Mouse (Mus musculus): ENCODE data around the gene Tpi1. TPM values are rescaled to one million over a fixed set of nuclear protein-coding genes. Genes with fewer than 3 reads are reported as not detected.

Gene Tpi1
- polyA plus RNA-seq, 1 experiment: 74.7 TPM

- Histone ChIP-seq H3K36me3 (ENCODE audit: control insufficient read depth, insufficient read depth, low read length) (peaks cover 52% of the 10 kb centered on the region), H3K27ac (ENCODE audit: insufficient read depth, low read length) (no peak overlapping the region), H3K27me3 (ENCODE audit: control insufficient read depth, insufficient read depth, low read length) (no peaks in the 10 kb centered on the region), H3K4me3 (ENCODE audit: extremely low read depth, insufficient read depth, insufficient read length) (no peak overlapping the region), H3K4me1 (ENCODE audit: control insufficient read depth, insufficient read depth, insufficient read length) (no peaks in the 10 kb centered on the region)
- no peak for DNase-seq (ENCODE audit: low read depth in 1 of 2, low spot score in 2 of 2)
- TF ChIP-seq POLR2A (IDR thresholded peaks at IDR 0.05; ENCODE audit: low read depth, low read length) (no peak), CTCF (IDR thresholded peaks at IDR 0.05; ENCODE audit: extremely low read depth, insufficient read depth, insufficient read length, insufficient replicate concordance) (no peak)
- 89% methylated on average over 5 of the region's 5 CpGs for WGBS
Observed at GRCm38 (mm10) chr6:124820891-124821290, 6.8 kb upstream of the Tpi1 start.

GRCm38 (mm10) chr6:124817971-124818370, 3.9 kb upstream of the Tpi1 start:
- Histone ChIP-seq H3K36me3 (ENCODE audit: control insufficient read depth, insufficient read depth, low read length) (peaks cover 33% of the 10 kb centered on the region), H3K27ac (ENCODE audit: insufficient read depth, low read length) (no peak overlapping the region), H3K4me1 (ENCODE audit: control insufficient read depth, insufficient read depth, insufficient read length) (0 out of 2 replicates have a peak, but pooled peaks cover 4% of the 10 kb centered on the region), H3K4me3 (ENCODE audit: extremely low read depth, insufficient read depth, insufficient read length) (no peak overlapping the region), H3K27me3 (ENCODE audit: control insufficient read depth, insufficient read depth, low read length) (no peaks in the 10 kb centered on the region)
- 46% methylated on average over 8 of the region's 8 CpGs for WGBS
- DNase-seq (ENCODE audit: low read depth in 1 of 2, low spot score in 2 of 2): no peak
- TF ChIP-seq CTCF (IDR thresholded peaks at IDR 0.05; ENCODE audit: extremely low read depth, insufficient read depth, insufficient read length, insufficient replicate concordance) (no peak), POLR2A (IDR thresholded peaks at IDR 0.05; ENCODE audit: low read depth, low read length) (no peak)

GRCm38 (mm10) chr6:124817563-124817962, 3.5 kb upstream of the Tpi1 start:
- no peaks in the 10 kb centered on the region for H3K27me3 ChIP-seq (ENCODE audit: control insufficient read depth, insufficient read depth, low read length)
- WGBS: 94% methylated on average over 8 of the region's 8 CpGs
- TF ChIP-seq POLR2A (IDR thresholded peaks at IDR 0.05; ENCODE audit: low read depth, low read length): no peak
- TF ChIP-seq CTCF (IDR thresholded peaks at IDR 0.05; ENCODE audit: extremely low read depth, insufficient read depth, insufficient read length, insufficient replicate concordance): no peak
- H3K36me3 ChIP-seq (ENCODE audit: control insufficient read depth, insufficient read depth, low read length): peaks cover 30% of the 10 kb centered on the region
- no peak overlapping the region for H3K4me3 ChIP-seq (ENCODE audit: extremely low read depth, insufficient read depth, insufficient read length)
- DNase-seq (ENCODE audit: low read depth in 1 of 2, low spot score in 2 of 2): peak in 1 of 2 experiments; percentile 3
- H3K27ac ChIP-seq (ENCODE audit: insufficient read depth, low read length): no peak overlapping the region
- 0 out of 2 replicates have a peak, but pooled peaks cover 4% of the 10 kb centered on the region for H3K4me1 ChIP-seq (ENCODE audit: control insufficient read depth, insufficient read depth, insufficient read length)

GRCm38 (mm10) chr6:124817125-124817524, 3.0 kb upstream of the Tpi1 start:
- WGBS: 93% methylated on average over 11 of the region's 11 CpGs
- H3K27me3 ChIP-seq (ENCODE audit: control insufficient read depth, insufficient read depth, low read length): no peaks in the 10 kb centered on the region
- no peak for TF ChIP-seq POLR2A (IDR thresholded peaks at IDR 0.05; ENCODE audit: low read depth, low read length)
- TF ChIP-seq CTCF (IDR thresholded peaks at IDR 0.05; ENCODE audit: extremely low read depth, insufficient read depth, insufficient read length, insufficient replicate concordance): no peak
- H3K4me3 ChIP-seq (ENCODE audit: extremely low read depth, insufficient read depth, insufficient read length): no peak overlapping the region
- H3K36me3 ChIP-seq (ENCODE audit: control insufficient read depth, insufficient read depth, low read length): peaks cover 28% of the 10 kb centered on the region
- H3K4me1 ChIP-seq (ENCODE audit: control insufficient read depth, insufficient read depth, insufficient read length): 0 out of 2 replicates have a peak, but pooled peaks cover 4% of the 10 kb centered on the region
- no peak overlapping the region for H3K27ac ChIP-seq (ENCODE audit: insufficient read depth, low read length)
- DNase-seq (ENCODE audit: low read depth in 1 of 2, low spot score in 2 of 2): peak in 1 of 2 experiments; percentile 1

GRCm38 (mm10) chr6:124816611-124817010, 2.5 kb upstream of the Tpi1 start:
- Histone ChIP-seq H3K27me3 (ENCODE audit: control insufficient read depth, insufficient read depth, low read length) (no peaks in the 10 kb centered on the region), H3K27ac (ENCODE audit: insufficient read depth, low read length) (no peak overlapping the region), H3K4me3 (ENCODE audit: extremely low read depth, insufficient read depth, insufficient read length) (no peak overlapping the region), H3K36me3 (ENCODE audit: control insufficient read depth, insufficient read depth, low read length) (peaks cover 26% of the 10 kb centered on the region), H3K4me1 (ENCODE audit: control insufficient read depth, insufficient read depth, insufficient read length) (0 out of 2 replicates have a peak, but pooled peaks cover 4% of the 10 kb centered on the region)
- 98% methylated on average over 4 of the region's 4 CpGs for WGBS
- no peak for DNase-seq (ENCODE audit: low read depth in 1 of 2, low spot score in 2 of 2)
- TF ChIP-seq POLR2A (IDR thresholded peaks at IDR 0.05; ENCODE audit: low read depth, low read length) (no peak), CTCF (IDR thresholded peaks at IDR 0.05; ENCODE audit: extremely low read depth, insufficient read depth, insufficient read length, insufficient replicate concordance) (no peak)

- Histone ChIP-seq H3K4me3 (ENCODE audit: extremely low read depth, insufficient read depth, insufficient read length) (no peak overlapping the region), H3K4me1 (ENCODE audit: control insufficient read depth, insufficient read depth, insufficient read length) (0 out of 2 replicates have a peak, but pooled peaks cover 4% of the 10 kb centered on the region), H3K36me3 (ENCODE audit: control insufficient read depth, insufficient read depth, low read length) (peaks cover 14% of the 10 kb centered on the region), H3K27me3 (ENCODE audit: control insufficient read depth, insufficient read depth, low read length) (no peaks in the 10 kb centered on the region), H3K27ac (ENCODE audit: insufficient read depth, low read length) (no peak overlapping the region)
- TF ChIP-seq POLR2A (IDR thresholded peaks at IDR 0.05; ENCODE audit: low read depth, low read length) (no peak), CTCF (IDR thresholded peaks at IDR 0.05; ENCODE audit: extremely low read depth, insufficient read depth, insufficient read length, insufficient replicate concordance) (no peak)
- no peak for DNase-seq (ENCODE audit: low read depth in 1 of 2, low spot score in 2 of 2)
- WGBS: 88% methylated on average over 9 of the region's 9 CpGs
Observed at GRCm38 (mm10) chr6:124814858-124815774, 1.0 kb upstream of the Tpi1 start.

GRCm38 (mm10) chr6:124814448-124814847, 352 bp upstream of the Tpi1 start:
- no peak for DNase-seq (ENCODE audit: low read depth in 1 of 2, low spot score in 2 of 2)
- TF ChIP-seq POLR2A (IDR thresholded peaks at IDR 0.05; ENCODE audit: low read depth, low read length): no peak
- no peak for TF ChIP-seq CTCF (IDR thresholded peaks at IDR 0.05; ENCODE audit: extremely low read depth, insufficient read depth, insufficient read length, insufficient replicate concordance)
- H3K4me3 ChIP-seq (ENCODE audit: extremely low read depth, insufficient read depth, insufficient read length): no peak overlapping the region
- H3K36me3 ChIP-seq (ENCODE audit: control insufficient read depth, insufficient read depth, low read length): peaks cover 11% of the 10 kb centered on the region
- H3K4me1 ChIP-seq (ENCODE audit: control insufficient read depth, insufficient read depth, insufficient read length): 0 out of 2 replicates have a peak, but pooled peaks cover 4% of the 10 kb centered on the region
- no peak overlapping the region for H3K27ac ChIP-seq (ENCODE audit: insufficient read depth, low read length)
- H3K27me3 ChIP-seq (ENCODE audit: control insufficient read depth, insufficient read depth, low read length): no peaks in the 10 kb centered on the region
- WGBS: 58% methylated on average over 8 of the region's 8 CpGs

Measured in spleen, adult 2 months (tissue).